Mouse (Mus musculus) left cerebral cortex, adult 2 months (tissue): ENCODE data around the gene Cox15. TPM values are rescaled to one million over a fixed set of nuclear protein-coding genes. Genes with fewer than 3 reads are reported as not detected.

Experiments used
- DNase-seq, 2 experiments: peaks; one replicate each; pipeline ENCODE4 v3.0.0; 2021 to 2022; ENCODE audit warnings: low spot score in 2 of 2, mixed read lengths in 1 of 2; ENCODE audit errors: extremely low spot score in 1 of 2
- H3K27ac ChIP-seq: fragments of 200-600 bp; 2 replicates; pipeline ENCODE4 v1.8.1; 2022
- H3K4me3 ChIP-seq: fragments of 200-600 bp; 2 replicates; pipeline ENCODE4 v1.8.1; 2022
- CTCF ChIP-seq: fragments of 200-600 bp; IDR thresholded peaks from 2 replicates; pipeline ENCODE4 v1.8.1; 2022; ENCODE audit warnings: antibody characterized with exemption, mild to moderate bottlenecking, moderate library complexity
- intact Hi-C: fragments of 180-260 bp; cut with DNase I; formaldehyde crosslinking; loops from one replicate; pipeline ENCODE4 v1.15.1; 2025
- total RNA-seq, 2 experiments: library from RNA; stranded (reverse); gene quantifications; 2 replicates each; pipeline ENCODE4 v1.2.3; 2021

Cox15 gene
- total RNA-seq, 2 experiments from 2014 or later, result 13.9 to 15.5 TPM

GRCm38 (mm10) chr19:43754872-43755271, 2.1 kb upstream of the Cox15 start:
- TF ChIP-seq CTCF, result no peak
- no peak for DNase-seq
- no peak overlapping the region for H3K4me3 ChIP-seq
- intact Hi-C loops, result loop anchor here (5.0 to 10.0 kb wide), 3 partner anchors 228 to 380 kb away; partner anchors contain the start of genes Chuk and Cwf19l1
- H3K27ac ChIP-seq, result no peak overlapping the region

DNA sequence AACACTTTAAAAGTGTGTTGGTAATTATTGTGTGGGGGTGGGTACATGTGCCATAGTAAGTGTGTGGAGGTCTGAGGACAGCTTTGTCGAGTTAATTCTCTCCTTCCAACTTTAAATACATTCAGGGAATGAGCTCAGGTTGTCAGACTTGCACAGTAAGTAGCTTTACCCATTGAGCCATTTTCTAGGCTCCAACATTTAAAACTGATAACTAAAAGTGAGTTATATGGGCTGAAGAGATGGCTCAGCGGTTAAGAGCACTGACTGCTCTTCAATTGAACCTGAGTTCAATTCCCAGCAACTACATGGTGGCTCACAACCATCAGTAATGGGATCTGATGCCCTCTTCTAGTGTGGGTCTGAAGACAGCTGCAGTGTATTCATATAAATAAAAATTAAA, 1.4 kb upstream of the Cox15 start:
- intact Hi-C loops, result loop anchor here (5.0 to 10.0 kb wide), 3 partner anchors 227 to 381 kb away; partner anchors contain the start of genes Chuk and Cwf19l1
- Histone ChIP-seq H3K4me3 (no peak overlapping the region), H3K27ac (no peak overlapping the region)
- no peak for DNase-seq
- no peak for TF ChIP-seq CTCF

- intact Hi-C loops, result loop anchor here (2.0 to 10.0 kb wide), 4 partner anchors 79 to 381 kb away; partner anchors contain the start of genes Chuk, Cwf19l1 and Slc25a28
These were observed 531 bp upstream of the Cox15 start for GRCm38 (mm10) chr19:43753226-43753835.

DNA sequence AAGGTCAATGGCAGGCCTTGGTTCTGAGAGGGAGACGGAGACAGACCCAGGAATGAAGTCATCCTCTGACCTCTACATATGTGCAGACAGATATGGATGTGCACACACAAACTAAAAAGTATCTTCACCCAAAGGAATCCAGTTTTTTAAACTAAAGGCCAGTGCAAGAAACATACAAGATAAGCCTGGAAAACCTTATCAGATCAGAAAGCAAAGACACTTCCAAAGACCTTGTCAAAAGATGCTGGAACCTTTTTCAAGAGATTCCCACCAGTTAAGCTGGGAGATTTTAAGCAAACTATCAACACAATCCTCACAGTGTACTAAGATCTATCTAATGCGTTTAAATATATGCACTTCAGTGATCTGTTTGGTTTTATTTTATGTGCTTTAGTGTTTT, 2.8 kb downstream of the Cox15 start:
- intact Hi-C loops, result loop anchor here (5.0 to 10.0 kb wide), 3 partner anchors 223 to 385 kb away; partner anchors contain the start of genes Chuk and Cwf19l1
- Histone ChIP-seq H3K4me3 (no peak overlapping the region), H3K27ac (no peak overlapping the region)
- no peak for TF ChIP-seq CTCF
- DNase-seq, result no peak

More at GRCm38 (mm10) chr19:43753226-43753835, 531 bp upstream of the Cox15 start:
- peak overlapping the region; percentile 92 for H3K27ac ChIP-seq
- H3K4me3 ChIP-seq, result peak overlapping the region; percentile 85
- TF ChIP-seq CTCF, result peak; percentile 70
- peak; percentile 86 for DNase-seq

DNA sequence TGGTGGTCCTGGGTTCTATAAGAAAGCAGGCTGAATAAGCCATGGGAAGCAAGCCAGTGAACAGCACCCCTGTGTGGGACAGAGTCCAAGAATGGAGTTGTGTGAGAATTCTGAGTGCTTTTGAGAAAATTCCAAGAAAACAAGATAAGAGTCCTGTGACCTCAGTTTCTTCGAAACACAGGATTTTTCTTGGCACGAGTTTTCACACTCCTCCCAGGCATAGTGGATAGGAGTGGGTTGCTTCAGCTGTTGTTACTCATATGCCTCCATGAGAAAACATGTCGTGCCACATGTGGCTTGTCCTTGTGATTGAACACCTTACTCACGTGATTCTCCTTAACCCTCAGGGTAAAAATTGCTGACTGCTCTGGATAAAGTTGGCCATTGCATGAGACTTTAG, 4.9 kb downstream of the Cox15 start:
- no peak for TF ChIP-seq CTCF
- H3K27ac ChIP-seq, result no peak overlapping the region
- H3K4me3 ChIP-seq, result no peak overlapping the region
- intact Hi-C loops, result no loop called here
- DNase-seq, result no peak

GRCm38 (mm10) chr19:43745740-43746139, 7.1 kb downstream of the Cox15 start:
- Histone ChIP-seq H3K4me3 (no peak overlapping the region), H3K27ac (no peak overlapping the region)
- intact Hi-C loops, result no loop called here
- TF ChIP-seq CTCF, result no peak
- DNase-seq, result no peak

GRCm38 (mm10) chr19:43743401-43743800, 9.4 kb downstream of the Cox15 start:
- DNase-seq, result no peak
- intact Hi-C loops, result no loop called here
- no peak overlapping the region for H3K27ac ChIP-seq
- TF ChIP-seq CTCF, result no peak
- no peak overlapping the region for H3K4me3 ChIP-seq

DNA sequence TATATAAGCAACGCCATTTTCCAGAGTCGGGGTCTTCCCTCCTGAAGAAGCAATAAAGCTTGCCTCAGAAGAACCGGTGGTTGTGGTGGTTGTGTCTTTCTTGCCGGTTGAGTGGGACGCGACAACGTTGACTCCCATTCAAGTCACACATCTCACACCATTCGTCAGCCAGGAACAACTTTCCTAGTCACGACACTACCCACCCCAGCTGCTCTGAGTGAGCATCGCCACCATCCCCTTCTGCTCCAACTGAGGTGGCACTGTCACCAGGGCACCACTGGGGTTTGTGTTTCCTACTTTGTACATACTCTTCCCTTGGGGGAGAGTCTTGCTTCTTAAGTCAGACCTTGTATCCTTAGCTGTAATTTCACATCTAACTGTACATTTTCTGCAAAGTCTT, 14.4 kb downstream of the Cox15 start:
- intact Hi-C loops, result no loop called here
- no peak for TF ChIP-seq CTCF
- DNase-seq, result no peak
- Histone ChIP-seq H3K27ac (no peak overlapping the region), H3K4me3 (no peak overlapping the region)

DNA sequence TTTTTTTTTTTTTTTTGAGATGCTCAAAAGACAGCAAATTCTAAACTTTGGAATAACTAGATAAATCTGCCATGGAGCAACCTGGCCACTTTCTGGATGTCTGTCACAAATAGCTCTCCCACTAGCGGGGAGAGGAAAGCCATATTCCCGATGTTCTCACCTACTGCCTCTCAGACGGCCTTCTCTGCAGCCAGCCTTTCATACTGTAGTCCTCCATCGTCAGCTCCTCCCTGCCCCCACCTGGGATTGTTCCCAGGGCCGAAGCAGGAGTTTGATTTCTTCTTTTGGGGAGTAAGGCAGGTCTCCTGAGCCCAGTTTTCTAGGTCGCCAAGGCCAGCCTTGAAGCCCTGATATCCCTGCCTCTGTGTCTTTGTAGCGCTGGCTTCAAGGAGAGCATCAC, 21.6 kb downstream of the Cox15 start:
- no peak overlapping the region for H3K4me3 ChIP-seq
- DNase-seq, result no peak
- intact Hi-C loops, result no loop called here
- TF ChIP-seq CTCF, result no peak
- H3K27ac ChIP-seq, result no peak overlapping the region

GRCm38 (mm10) chr19:43730037-43730428, 22.8 kb downstream of the Cox15 start:
- no peak overlapping the region for H3K4me3 ChIP-seq
- intact Hi-C loops, result no loop called here
- no peak for TF ChIP-seq CTCF
- DNase-seq, result no peak
- H3K27ac ChIP-seq, result no peak overlapping the region

DNA sequence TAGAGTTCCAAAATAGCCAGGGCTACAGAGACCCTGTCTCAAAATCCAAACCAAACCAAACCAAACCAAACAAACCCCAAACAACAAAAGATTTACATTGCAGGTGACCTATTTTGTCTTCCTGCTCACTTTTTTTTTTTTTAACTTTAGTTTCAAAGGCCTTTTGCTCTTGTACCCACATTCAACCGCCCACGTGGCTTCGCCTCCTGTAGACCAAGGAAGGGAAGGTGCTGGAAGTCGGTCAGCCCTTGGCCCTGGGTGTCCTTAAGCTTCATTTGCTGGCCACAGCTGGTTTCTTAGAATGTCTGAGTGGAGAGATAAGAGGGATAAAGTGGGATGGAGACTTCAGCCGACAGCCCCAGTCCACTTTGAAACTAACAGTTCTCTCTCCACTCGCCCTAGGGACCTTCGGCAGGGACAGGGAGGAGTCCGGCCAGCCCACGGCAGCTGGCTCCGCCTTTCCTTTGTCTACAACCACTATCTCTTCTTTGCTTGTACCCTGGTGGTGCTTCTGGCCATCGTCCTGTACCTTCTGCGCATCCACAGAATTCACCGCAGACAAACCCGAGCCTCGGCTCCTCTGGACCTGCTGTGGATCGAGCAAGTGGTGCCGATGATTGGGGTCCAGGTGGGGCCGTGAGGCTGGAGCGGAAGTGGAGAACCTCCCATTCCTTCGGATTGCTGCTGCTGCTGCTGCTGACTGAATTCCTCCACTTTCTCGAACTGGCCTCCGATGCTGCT, 23.3 kb downstream of the Cox15 start:
- no peak for TF ChIP-seq CTCF
- no peak overlapping the region for H3K4me3 ChIP-seq

GRCm38 (mm10) chr19:43726510-43727146, 26.2 kb downstream of the Cox15 start:
- TF ChIP-seq CTCF, result no peak
- intact Hi-C loops, result no loop called here

More for the DNA sequence above, 23.3 kb downstream of the Cox15 start:
- DNase-seq, result no peak
- intact Hi-C loops, result no loop called here
- no peak overlapping the region for H3K27ac ChIP-seq

More at GRCm38 (mm10) chr19:43726510-43727146, 26.2 kb downstream of the Cox15 start:
- no peak for DNase-seq
- Histone ChIP-seq H3K27ac (no peak overlapping the region), H3K4me3 (no peak overlapping the region)
